Mouse (Mus musculus) cortical plate, adult 2 months (tissue): ENCODE measurements around the gene Fkbp6.

Experiments
- CTCF ChIP-seq: fragments of 200-500 bp; IDR thresholded peaks from 2 replicates; pipeline ENCODE4 v1.5.1; 2011; ENCODE audit warnings: mild to moderate bottlenecking, control low read depth, low read length; ENCODE audit not compliant: insufficient read depth; ENCODE audit errors: extremely low read depth
- POLR2A ChIP-seq: fragments of 200-500 bp; IDR thresholded peaks from 2 replicates; pipeline ENCODE4 v1.6.1; 2011; ENCODE audit warnings: mild to moderate bottlenecking, low read length, control low read depth; ENCODE audit not compliant: insufficient read depth; ENCODE audit errors: extremely low read depth

- no peak for TF ChIP-seq POLR2A
- peak; percentile 97 for TF ChIP-seq CTCF
These were observed 63.7 kb downstream of the Fkbp6 start for GRCm38 (mm10) chr5:135286185-135286584.
